8 mouse cellular contexts compared by ENCODE assay signal in the genomic region with DNA sequence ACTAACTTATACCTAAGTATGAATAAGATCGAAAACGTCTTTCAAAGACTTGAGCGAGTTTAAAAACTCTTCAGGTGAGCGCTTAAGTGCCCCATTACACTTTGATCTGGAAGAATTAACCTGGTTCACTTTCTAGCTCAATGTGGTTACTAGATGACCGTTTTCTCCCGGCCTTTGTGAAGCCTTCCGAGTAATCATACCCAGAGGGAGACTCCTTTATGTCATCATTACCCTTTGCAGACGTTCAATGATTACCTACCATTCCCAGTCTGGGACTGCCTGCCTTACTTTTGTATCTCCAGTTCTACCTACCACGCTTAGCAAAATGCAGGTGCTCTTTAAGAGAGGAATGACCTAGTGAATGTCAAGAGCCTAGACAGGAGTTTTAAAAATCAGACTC. TPM values are rescaled to one million over a fixed set of nuclear protein-coding genes. Genes with fewer than 3 reads are reported as not detected.
DNase-seq lines count a peak whose midpoint lies in the region; ATAC-seq lines count a peak whose summit lies in the region.

A gene (plus strand): TSS at position 301 of the 400 bp plus-strand sequence.

- H3K9me3 ChIP-seq in forebrain, embryonic 15.5 days: no peaks in the 10 kb centered on the region
- no peaks in the 10 kb centered on the region for H3K9me3 ChIP-seq in hindbrain, embryonic 13.5 days
- H3K9me3 ChIP-seq in liver, embryonic 11.5 days (ENCODE audit: control insufficient read depth, low read length): no peaks in the 10 kb centered on the region
- no peaks in the 10 kb centered on the region for H3K9me3 ChIP-seq in stomach, embryonic 16.5 days (replicated peaks; ENCODE audit: control insufficient read depth, low read length)

- peak within 1 kb of the TSS; percentile 96 for H3K27ac ChIP-seq in forebrain, embryonic 15.5 days (replicated peaks)
- H3K27ac ChIP-seq in hindbrain, embryonic 13.5 days: peak within 1 kb of the TSS; percentile 93
- peak within 1 kb of the TSS; percentile 79 for H3K27ac ChIP-seq in liver, embryonic 11.5 days (ENCODE audit: low read depth, low read length)
- peak within 1 kb of the TSS; percentile 98 for H3K27ac ChIP-seq in stomach, embryonic 16.5 days (ENCODE audit: low read length)

- no peaks in the 10 kb centered on the region for H3K36me3 ChIP-seq in forebrain, embryonic 15.5 days
- no peaks in the 10 kb centered on the region for H3K36me3 ChIP-seq in hindbrain, embryonic 13.5 days
- H3K36me3 ChIP-seq in liver, embryonic 11.5 days (ENCODE audit: control insufficient read depth, insufficient read depth, low read length): no peaks in the 10 kb centered on the region
- H3K36me3 ChIP-seq in stomach, embryonic 16.5 days (ENCODE audit: control insufficient read depth, insufficient read depth, low read length): no peaks in the 10 kb centered on the region

- H3K4me3 ChIP-seq in forebrain, embryonic 15.5 days: peak within 1 kb of the TSS; percentile 81
- peak within 1 kb of the TSS; percentile 74 for H3K4me3 ChIP-seq in hindbrain, embryonic 13.5 days
- peak within 1 kb of the TSS; percentile 99 for H3K4me3 ChIP-seq in liver, embryonic 11.5 days (ENCODE audit: low read depth, low read length)
- peak within 1 kb of the TSS; percentile 57 for H3K4me3 ChIP-seq in stomach, embryonic 16.5 days (replicated peaks; ENCODE audit: low read length)

- no peaks in the 10 kb centered on the region for H3K27me3 ChIP-seq in forebrain, embryonic 15.5 days
- H3K27me3 ChIP-seq in hindbrain, embryonic 13.5 days: no peaks in the 10 kb centered on the region
- no peaks in the 10 kb centered on the region for H3K27me3 ChIP-seq in liver, embryonic 11.5 days (replicated peaks; ENCODE audit: control insufficient read depth, insufficient read depth, low read length)
- no peaks in the 10 kb centered on the region for H3K27me3 ChIP-seq in stomach, embryonic 16.5 days (ENCODE audit: control insufficient read depth, insufficient read depth, low read length)

- peak in 1 of 2 experiments; percentile 25 for DNase-seq in frontal cortex, adult 2 months (ENCODE audit: extremely low spot score in 1 of 2, low spot score in 1 of 2)
- no peak for DNase-seq in frontal cortex, postnatal 36 days (ENCODE audit: low spot score in 2 of 2)
- peak; percentile 23 for DNase-seq in MN1 (ENCODE audit: low spot score)
- no peak for DNase-seq in liver, embryonic 11.5 days (ENCODE audit: low spot score)
- no peak for DNase-seq in cerebellum, adult 9-10 months

- H3K4me1 ChIP-seq in forebrain, embryonic 15.5 days: peaks cover 29% of the 10 kb centered on the region
- peaks cover 32% of the 10 kb centered on the region for H3K4me1 ChIP-seq in hindbrain, embryonic 13.5 days (replicated peaks)
- peaks cover 17% of the 10 kb centered on the region for H3K4me1 ChIP-seq in liver, embryonic 11.5 days (replicated peaks; ENCODE audit: control insufficient read depth, insufficient read depth, low read length)
- H3K4me1 ChIP-seq in stomach, embryonic 16.5 days (ENCODE audit: control insufficient read depth, insufficient read depth, low read length): peaks cover 21% of the 10 kb centered on the region

- H3K9ac ChIP-seq in forebrain, embryonic 15.5 days (replicated peaks): peak within 1 kb of the TSS; percentile 49
- H3K9ac ChIP-seq in hindbrain, embryonic 13.5 days: peak within 1 kb of the TSS; percentile 73
- peak within 1 kb of the TSS; percentile 75 for H3K9ac ChIP-seq in liver, embryonic 11.5 days (ENCODE audit: low read depth, low read length)
- H3K9ac ChIP-seq in stomach, embryonic 16.5 days (ENCODE audit: low read length): peak within 1 kb of the TSS; percentile 62

- 32% methylated on average over 9 of the region's 9 CpGs for WGBS in forebrain, embryonic 15.5 days
- WGBS in hindbrain, embryonic 13.5 days: 32% methylated on average over 9 of the region's 9 CpGs
- WGBS in liver, embryonic 11.5 days: 34% methylated on average over 9 of the region's 9 CpGs
- WGBS in stomach, embryonic 16.5 days: 24% methylated on average over 9 of the region's 9 CpGs

- no peak for ATAC-seq in forebrain, embryonic 15.5 days (replicated peaks)
- no peak for ATAC-seq in hindbrain, embryonic 13.5 days (ENCODE audit: low FRiP score)
- no peak for ATAC-seq in liver, embryonic 11.5 days (replicated peaks; ENCODE audit: low FRiP score)
- ATAC-seq in stomach, embryonic 16.5 days (ENCODE audit: insufficient read depth, low FRiP score): no peak

- H3K4me2 ChIP-seq in forebrain, embryonic 15.5 days (replicated peaks): peak within 1 kb of the TSS; percentile 54
- peak within 1 kb of the TSS; percentile 60 for H3K4me2 ChIP-seq in hindbrain, embryonic 13.5 days
- H3K4me2 ChIP-seq in liver, embryonic 11.5 days: peak within 1 kb of the TSS; percentile 89
- H3K4me2 ChIP-seq in stomach, embryonic 16.5 days (ENCODE audit: low read depth, low read length): peak within 1 kb of the TSS; percentile 68

RNA-seq across cellular contexts. Expression of the gene that starts here (rescaled TPM):
- polyA plus RNA-seq in frontal cortex, adult 2 months (2012; rRNA removed): 91.0 and 93.8 TPM in 2 replicates
- 98.2 and 105 TPM in 2 replicates for polyA plus RNA-seq in forebrain, embryonic 15.5 days (2015; fragmentation: Nextera tagmentation; extraction: Ambion mirVana)
- polyA plus RNA-seq in hindbrain, embryonic 13.5 days (2015; fragmentation: Nextera tagmentation; extraction: Ambion mirVana): 89.6 and 97.2 TPM in 2 replicates
- polyA plus RNA-seq in liver, embryonic 11.5 days (2014; fragmentation: Nextera tagmentation; extraction: Ambion mirVana): 73.2 and 80.0 TPM in 2 replicates
- 45.0 and 56.1 TPM in 2 replicates for polyA plus RNA-seq in stomach, embryonic 16.5 days (2015; fragmentation: Nextera tagmentation; extraction: Ambion mirVana)
